Comparison of ENCODE assay signal across 9 mouse cellular contexts in the genomic region with DNA sequence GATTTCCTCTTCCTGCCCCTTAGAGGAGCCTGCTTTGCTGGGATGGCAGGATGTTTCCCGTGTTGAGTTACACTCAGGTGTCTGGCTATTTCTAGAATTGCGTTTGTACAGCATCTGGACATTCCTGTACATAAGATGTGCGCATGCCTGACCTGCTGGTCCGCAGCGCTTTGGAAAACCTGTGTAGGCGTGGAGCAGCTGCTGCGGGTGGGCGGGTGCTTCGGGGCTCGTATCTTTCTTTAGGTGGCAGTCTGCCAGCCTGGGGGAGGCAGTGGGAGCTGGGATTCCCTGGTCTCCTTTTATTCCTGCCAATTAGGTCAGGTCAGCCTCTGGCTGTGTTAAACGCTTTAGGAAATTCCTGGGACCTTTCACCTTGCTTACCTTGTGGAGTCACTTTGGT. TPM values are rescaled to one million over a fixed set of nuclear protein-coding genes. Genes with fewer than 3 reads are reported as not detected.
DNase-seq lines count a peak whose midpoint lies in the region; ATAC-seq and TF ChIP-seq lines count a peak whose summit lies in the region.
"Had no signal": no experiment of that assay in that cellular context is flagged by ENCODE, and none has a peak within 500 bp of the region (broad histone marks: within the 10 kb centered on the region; RNA-seq: fewer than 3 reads in every experiment).

No protein-coding gene starts in this region.

- H3K27ac ChIP-seq in intestine, embryonic 16.5 days (ENCODE audit: low read length): no peak overlapping the region
- H3K27ac ChIP-seq in lung, postnatal 0 days (ENCODE audit: low read length): no peak overlapping the region
- no peak overlapping the region for H3K27ac ChIP-seq in forebrain, embryonic 14.5 days (ENCODE audit: low read depth, low read length)
- no peak overlapping the region for H3K27ac ChIP-seq in forebrain, postnatal 0 days (ENCODE audit: low read depth, low read length)

- no peak overlapping the region for H3K4me3 ChIP-seq in intestine, embryonic 16.5 days (ENCODE audit: low read length)
- no peak overlapping the region for H3K4me3 ChIP-seq in lung, postnatal 0 days (ENCODE audit: low read depth, low read length)
- H3K4me3 ChIP-seq in forebrain, embryonic 14.5 days (ENCODE audit: low read depth, low read length): no peak overlapping the region
- no peak overlapping the region for H3K4me3 ChIP-seq in forebrain, postnatal 0 days (ENCODE audit: low read depth, low read length)

- TF ChIP-seq POLR2A in brain, embryonic 14.5 days (IDR thresholded peaks at IDR 0.05; ENCODE audit: borderline replicate concordance, extremely low read depth, insufficient read depth, insufficient read length, poor library complexity, severe bottlenecking): no peak

- no peaks in the 10 kb centered on the region for H3K36me3 ChIP-seq in intestine, embryonic 16.5 days (ENCODE audit: control insufficient read depth, insufficient read depth, low read length)
- no peaks in the 10 kb centered on the region for H3K36me3 ChIP-seq in lung, postnatal 0 days (ENCODE audit: insufficient read depth, low read length)
- no peaks in the 10 kb centered on the region for H3K36me3 ChIP-seq in forebrain, embryonic 14.5 days (ENCODE audit: control insufficient read depth, insufficient read depth, low read length)
- no peaks in the 10 kb centered on the region for H3K36me3 ChIP-seq in forebrain, postnatal 0 days (ENCODE audit: insufficient read depth)

- H3K4me1 ChIP-seq in intestine, embryonic 16.5 days (ENCODE audit: control insufficient read depth, insufficient read depth, low read length): peaks cover 5% of the 10 kb centered on the region
- no peaks in the 10 kb centered on the region for H3K4me1 ChIP-seq in lung, postnatal 0 days (ENCODE audit: insufficient read depth, low read depth, low read length)
- no peaks in the 10 kb centered on the region; the same call in 1 of the 2 replicates for H3K4me1 ChIP-seq in forebrain, embryonic 14.5 days (ENCODE audit: control insufficient read depth, insufficient read depth, low read length)
- H3K4me1 ChIP-seq in forebrain, postnatal 0 days (ENCODE audit: insufficient read depth): no peaks in the 10 kb centered on the region

- peak; percentile 32; the same call in 1 of the 2 replicates for ATAC-seq in intestine, embryonic 16.5 days
- peak; percentile 26 for ATAC-seq in lung, postnatal 0 days
- no peak for ATAC-seq in forebrain, embryonic 14.5 days
- no peak for ATAC-seq in forebrain, postnatal 0 days
- ATAC-seq: Patski had no signal

- no peaks in the 10 kb centered on the region for H3K27me3 ChIP-seq in intestine, embryonic 16.5 days (replicated peaks; ENCODE audit: control insufficient read depth, insufficient read depth, low read length)
- H3K27me3 ChIP-seq in lung, postnatal 0 days (replicated peaks; ENCODE audit: insufficient read depth, low read length): no peaks in the 10 kb centered on the region
- no peaks in the 10 kb centered on the region for H3K27me3 ChIP-seq in forebrain, embryonic 14.5 days (replicated peaks; ENCODE audit: control insufficient read depth, insufficient read depth, low read length)
- no peaks in the 10 kb centered on the region for H3K27me3 ChIP-seq in forebrain, postnatal 0 days (ENCODE audit: insufficient read depth, low read length)
- H3K27me3 ChIP-seq: Patski had no signal

- WGBS in intestine, embryonic 16.5 days: 30% methylated on average over 11 of the region's 11 CpGs
- WGBS in lung, postnatal 0 days: 16% methylated on average over 11 of the region's 11 CpGs
- 27% methylated on average over 11 of the region's 11 CpGs for WGBS in forebrain, embryonic 14.5 days
- WGBS in forebrain, postnatal 0 days: 26% methylated on average over 11 of the region's 11 CpGs

- peak; percentile 16 for DNase-seq in kidney, adult 18-20 months
- DNase-seq in kidney, adult 8-10 months: no peak
- peak; percentile 43 for DNase-seq in brain, embryonic 14.5 days (ENCODE audit: low read depth)
- peak; percentile 57 for DNase-seq in lung, postnatal 0 days (ENCODE audit: low spot score)
- DNase-seq in thymus, postnatal 25 days: no peak
- DNase-seq in forebrain, embryonic 14.5 days (ENCODE audit: low spot score): no peak
- no peak for DNase-seq in forebrain, postnatal 0 days

- H3K9me3 ChIP-seq in intestine, embryonic 16.5 days (ENCODE audit: control insufficient read depth, low read length): no peaks in the 10 kb centered on the region
- no peaks in the 10 kb centered on the region for H3K9me3 ChIP-seq in lung, postnatal 0 days (ENCODE audit: low read length)
- no peaks in the 10 kb centered on the region for H3K9me3 ChIP-seq in forebrain, embryonic 14.5 days (replicated peaks; ENCODE audit: control insufficient read depth, low read length)
- H3K9me3 ChIP-seq in forebrain, postnatal 0 days (ENCODE audit: low read length): no peaks in the 10 kb centered on the region

- H3K9ac ChIP-seq in intestine, embryonic 16.5 days (ENCODE audit: low read depth, low read length): no peak overlapping the region
- H3K9ac ChIP-seq in lung, postnatal 0 days (replicated peaks; ENCODE audit: low read depth): no peak overlapping the region
- no peak overlapping the region for H3K9ac ChIP-seq in forebrain, embryonic 14.5 days (ENCODE audit: low read length)
- no peak overlapping the region for H3K9ac ChIP-seq in forebrain, postnatal 0 days

- no peak overlapping the region for H3K4me2 ChIP-seq in intestine, embryonic 16.5 days (ENCODE audit: low read depth, low read length)
- no peak overlapping the region for H3K4me2 ChIP-seq in lung, postnatal 0 days (replicated peaks; ENCODE audit: low read depth, low read length)
- no peak overlapping the region for H3K4me2 ChIP-seq in forebrain, embryonic 14.5 days (ENCODE audit: low read length)
- H3K4me2 ChIP-seq in forebrain, postnatal 0 days (ENCODE audit: low read depth): no peak overlapping the region

- TF ChIP-seq EP300 in lung, postnatal 0 days (IDR thresholded peaks at IDR 0.05): no peak

- TF ChIP-seq CTCF in brain, embryonic 14.5 days (IDR thresholded peaks at IDR 0.05; ENCODE audit: borderline replicate concordance, extremely low read depth, insufficient read depth, insufficient read length): no peak
- TF ChIP-seq CTCF in lung, postnatal 0 days (IDR thresholded peaks at IDR 0.05): no peak
- no peak for TF ChIP-seq CTCF in forebrain, postnatal 0 days (IDR thresholded peaks at IDR 0.05; ENCODE audit: low read depth)

RNA-seq across cellular contexts. Expression of a gene that starts 39.6 kb away (rescaled TPM):
- polyA plus RNA-seq in brain, embryonic 14.5 days (2012; rRNA removed): 37.4 and 77.8 TPM in 2 replicates
- 35.9 and 37.4 TPM in 2 replicates for polyA plus RNA-seq in intestine, embryonic 16.5 days (2015; fragmentation: Nextera tagmentation; extraction: Ambion mirVana)
- polyA plus RNA-seq in lung, postnatal 0 days (2015; fragmentation: Nextera tagmentation; extraction: Ambion mirVana): 26.6 and 27.1 TPM in 2 replicates
- 54.6 and 69.5 TPM in 2 replicates for polyA plus RNA-seq in forebrain, embryonic 14.5 days (2014; fragmentation: Nextera tagmentation; extraction: Ambion mirVana)
- total RNA-seq in forebrain, postnatal 0 days (2014; rRNA removed): 32.5 and 46.4 TPM in 2 replicates
- 48.3 and 62.8 TPM in 2 replicates for polyA plus RNA-seq in forebrain, postnatal 0 days (2015; fragmentation: Nextera tagmentation; extraction: Ambion mirVana)

Comparison
In these comparisons a context has a peak if more than half of its experiments do, and no peak if none do; other contexts are left out.
1. DNase-seq: peak in kidney, adult 18-20 months (single experiment), brain, embryonic 14.5 days (single experiment) and lung, postnatal 0 days (single experiment); none in kidney, adult 8-10 months (0 of 2), thymus, postnatal 25 days (single experiment), forebrain, embryonic 14.5 days (single experiment) and forebrain, postnatal 0 days (single experiment).
2. ATAC-seq: peak in intestine, embryonic 16.5 days (single experiment) and lung, postnatal 0 days (single experiment); none in forebrain, embryonic 14.5 days (single experiment) and forebrain, postnatal 0 days (single experiment).